Mouse (Mus musculus) hindbrain, embryonic 13.5 days (tissue): ENCODE measurements around the gene 1110059E24Rik. TPM values are rescaled to one million over a fixed set of nuclear protein-coding genes. Genes with fewer than 3 reads are reported as not detected.
"Not testable (repeated sequence)": the region's sequence is repeated elsewhere in the genome, so short reads cannot be mapped to it uniquely, and the experiment has no call there.

Experiments
- ATAC-seq: fragments of 200-750 bp; cut with Nextera tagmentation; 2 replicates; pipeline ENCODE4 v1.8.0; 2017; ENCODE audit warnings: moderate TSS enrichment; ENCODE audit not compliant: low FRiP score
- H3K27ac ChIP-seq: fragments of 300-500 bp; sonication (generic); 2 replicates; pipeline ENCODE4 v1.5.1; 2015; ENCODE audit warnings: inconsistent platforms, mild to moderate bottlenecking, moderate library complexity
- H3K27me3 ChIP-seq: fragments of 300-500 bp; sonication (generic); 2 replicates; pipeline ENCODE4 v1.6.1; 2015; ENCODE audit warnings: mild to moderate bottlenecking, inconsistent platforms
- H3K36me3 ChIP-seq: fragments of 300-500 bp; sonication (generic); 2 replicates; pipeline ENCODE4 v1.6.1; 2015; ENCODE audit warnings: mild to moderate bottlenecking, inconsistent platforms
- H3K4me1 ChIP-seq: fragments of 300-500 bp; sonication (generic); replicated peaks from 2 replicates; pipeline ENCODE4 v1.6.1; 2015; ENCODE audit warnings: inconsistent platforms
- H3K4me2 ChIP-seq: fragments of 300-500 bp; sonication (generic); 2 replicates; pipeline ENCODE4 v1.6.1; 2015; ENCODE audit warnings: inconsistent platforms, mild to moderate bottlenecking, moderate library complexity
- H3K4me3 ChIP-seq: fragments of 300-500 bp; sonication (generic); 2 replicates; pipeline ENCODE4 v1.5.1; 2015; ENCODE audit warnings: mild to moderate bottlenecking, inconsistent platforms
- H3K9ac ChIP-seq: fragments of 300-500 bp; sonication (generic); 2 replicates; pipeline ENCODE4 v1.6.1; 2015; ENCODE audit warnings: mild to moderate bottlenecking, inconsistent platforms
- H3K9me3 ChIP-seq: fragments of 300-500 bp; sonication (generic); 2 replicates; pipeline ENCODE4 v1.6.1; 2016; ENCODE audit warnings: inconsistent platforms
- WGBS: fragments of 180-500 bp; shearing (Covaris S2); methylation state at CpG from one replicate; pipeline ENCODE4 v1.1.7; 2015; 5-methylcytosine and 5-hydroxymethylcytosine counted together
- polyA plus RNA-seq: library from polyadenylated mRNA; unstranded; fragments of >200 nt; fragmentation: Nextera tagmentation; extraction: Ambion mirVana; gene quantifications from 2 replicates; pipeline ENCODE4 v1.2.1, GENCODE M21; 2015

1110059E24Rik gene
- polyA plus RNA-seq, 1 experiment from 2014 or later: 57.3 TPM

DNA sequence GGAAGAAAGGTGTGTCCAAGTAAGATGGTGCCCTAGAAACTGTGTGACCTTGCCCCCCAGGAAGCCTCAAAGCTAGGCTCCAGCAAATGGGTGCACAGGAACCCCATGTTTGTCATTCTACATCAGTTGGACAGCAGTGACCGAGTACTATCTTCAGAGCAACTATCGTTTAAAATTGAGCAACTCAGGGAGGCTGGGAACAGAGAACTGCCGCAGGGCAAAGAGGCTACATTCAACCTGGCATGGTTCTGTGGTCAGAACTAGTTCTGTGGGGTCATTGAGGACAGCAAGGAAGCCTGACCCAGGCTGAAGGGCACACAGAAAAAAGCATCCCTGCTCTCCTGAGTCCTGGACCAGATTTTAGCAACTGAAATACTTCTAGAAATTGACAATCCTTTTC is 37.0 kb downstream of the 1110059E24Rik start:
- Histone ChIP-seq H3K9me3 (no peaks in the 10 kb centered on the region), H3K9ac (no peak overlapping the region), H3K4me3 (no peak overlapping the region), H3K36me3 (peaks cover 5% of the 10 kb centered on the region; the same call in 1 of the 2 replicates), H3K27ac (no peak overlapping the region), H3K27me3 (no peaks in the 10 kb centered on the region), H3K4me1 (no peaks in the 10 kb centered on the region), H3K4me2 (no peak overlapping the region)
- WGBS: 95% methylated on average over 3 of the region's 3 CpGs
- ATAC-seq: no peak

DNA sequence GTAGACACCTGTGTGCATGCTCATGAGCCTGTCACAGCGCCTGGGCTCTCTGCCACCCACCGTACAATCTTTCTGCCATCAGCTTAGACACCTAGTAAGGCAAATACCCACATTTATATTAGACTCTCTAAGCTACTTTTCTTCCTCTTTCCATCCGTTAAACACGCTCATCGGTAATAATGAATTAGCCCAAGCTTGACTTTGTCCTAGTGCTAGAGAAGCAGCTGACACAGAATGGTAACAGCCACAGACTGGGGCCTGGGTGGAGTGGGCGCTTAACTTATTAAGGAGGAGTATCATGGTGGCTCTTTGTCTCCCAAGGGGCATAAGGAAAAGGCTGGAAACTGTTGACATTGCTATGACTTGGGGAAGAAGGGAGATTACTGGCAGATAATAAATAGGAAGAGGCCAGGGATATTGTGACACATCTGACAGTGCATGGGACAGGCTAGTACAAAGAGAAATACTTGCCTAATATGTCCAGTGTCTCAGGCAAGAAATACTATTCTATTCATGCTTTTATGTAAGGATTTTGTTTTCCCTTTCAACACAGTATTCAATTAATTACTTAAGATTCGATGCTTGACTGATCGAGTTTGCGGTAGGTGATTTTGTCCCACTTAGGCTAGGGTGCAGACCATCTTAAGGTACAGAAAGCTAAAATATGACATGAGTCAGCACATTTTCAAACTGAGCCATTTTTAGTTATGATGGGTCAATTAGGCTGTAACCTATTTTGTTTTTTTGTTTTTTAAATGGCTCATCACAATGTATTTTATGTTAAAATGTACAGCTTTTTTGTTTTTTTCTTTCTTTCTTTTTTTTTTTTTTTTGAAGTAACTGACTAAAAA is 40.8 kb downstream of the 1110059E24Rik start:
- Histone ChIP-seq H3K9me3 (no peaks in the 10 kb centered on the region), H3K9ac (no peak overlapping the region), H3K36me3 (no peaks in the 10 kb centered on the region), H3K4me2 (no peak overlapping the region), H3K27ac (no peak overlapping the region), H3K4me3 (no peak overlapping the region), H3K27me3 (no peaks in the 10 kb centered on the region), H3K4me1 (no peaks in the 10 kb centered on the region)
- no peak for ATAC-seq
- WGBS: 87% methylated on average over 9 of the region's 9 CpGs

GRCm38 (mm10) chr19:21611297-21611696 is 41.5 kb downstream of the 1110059E24Rik start:
- Histone ChIP-seq H3K4me2 (no peak overlapping the region), H3K27ac (no peak overlapping the region), H3K36me3 (no peaks in the 10 kb centered on the region), H3K4me1 (no peaks in the 10 kb centered on the region), H3K9me3 (no peaks in the 10 kb centered on the region), H3K4me3 (no peak overlapping the region), H3K27me3 (no peaks in the 10 kb centered on the region), H3K9ac (no peak overlapping the region)
- ATAC-seq: no peak
- WGBS: 56% methylated on average over 6 of the region's 6 CpGs

- ATAC-seq: no peak
- WGBS: 83% methylated on average over 6 of the region's 6 CpGs
- no peaks in the 10 kb centered on the region for H3K36me3 ChIP-seq
- H3K4me1 ChIP-seq: no peaks in the 10 kb centered on the region
- no peak overlapping the region for H3K4me2 ChIP-seq
- H3K4me3 ChIP-seq: no peak overlapping the region
- H3K27me3 ChIP-seq: no peaks in the 10 kb centered on the region
- H3K27ac ChIP-seq: no peak overlapping the region
- H3K9me3 ChIP-seq: no peaks in the 10 kb centered on the region
- no peak overlapping the region for H3K9ac ChIP-seq
These were observed 42.5 kb downstream of the 1110059E24Rik start for GRCm38 (mm10) chr19:21610240-21610639.

- WGBS: 94% methylated on average over 3 of the region's 3 CpGs
- ATAC-seq: no peak
- H3K4me3 ChIP-seq: no peak overlapping the region
These were observed 47.5 kb downstream of the 1110059E24Rik start for GRCm38 (mm10) chr19:21605294-21605693.

DNA sequence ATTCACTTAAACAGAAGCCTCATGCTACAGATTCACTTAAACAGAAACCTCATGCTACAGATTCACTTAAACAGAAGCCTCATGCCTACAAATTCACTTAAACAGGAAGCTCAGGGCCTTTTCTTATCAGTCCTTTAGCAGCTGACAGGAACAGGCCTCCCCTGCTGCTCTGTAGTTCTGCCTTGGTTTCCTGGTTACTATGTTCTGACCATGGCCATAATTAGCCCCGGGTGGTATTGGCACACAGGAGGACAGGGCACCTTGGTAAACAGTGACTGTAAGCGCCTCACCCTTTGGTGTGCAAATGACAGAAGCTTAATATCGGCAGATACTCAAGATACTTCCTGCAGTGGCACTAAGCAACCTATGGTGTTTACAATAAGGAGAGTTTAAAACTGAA is 48.9 kb downstream of the 1110059E24Rik start:
- WGBS: 67% methylated on average over 3 of the region's 3 CpGs
- H3K9me3 ChIP-seq: no peaks in the 10 kb centered on the region; the same call in 1 of the 2 replicates
- no peak overlapping the region for H3K27ac ChIP-seq
- H3K9ac ChIP-seq: no peak overlapping the region
- H3K4me2 ChIP-seq: no peak overlapping the region
- H3K36me3 ChIP-seq: no peaks in the 10 kb centered on the region
- peaks cover 23% of the 10 kb centered on the region for H3K4me1 ChIP-seq
- no peak for ATAC-seq
- H3K27me3 ChIP-seq: no peaks in the 10 kb centered on the region
- H3K4me3 ChIP-seq: no peak overlapping the region

More at GRCm38 (mm10) chr19:21605294-21605693, 47.5 kb downstream of the 1110059E24Rik start:
- Histone ChIP-seq H3K9ac (no peak overlapping the region), H3K4me1 (peaks cover 10% of the 10 kb centered on the region), H3K9me3 (no peaks in the 10 kb centered on the region; the same call in 1 of the 2 replicates), H3K27me3 (no peaks in the 10 kb centered on the region), H3K4me2 (no peak overlapping the region), H3K36me3 (no peaks in the 10 kb centered on the region), H3K27ac (no peak overlapping the region)

- WGBS: 21% methylated on average over 3 of the region's 3 CpGs
- H3K4me3 ChIP-seq: no peak overlapping the region
- ATAC-seq: no peak
These were observed 51.2 kb downstream of the 1110059E24Rik start for GRCm38 (mm10) chr19:21601541-21602101.

DNA sequence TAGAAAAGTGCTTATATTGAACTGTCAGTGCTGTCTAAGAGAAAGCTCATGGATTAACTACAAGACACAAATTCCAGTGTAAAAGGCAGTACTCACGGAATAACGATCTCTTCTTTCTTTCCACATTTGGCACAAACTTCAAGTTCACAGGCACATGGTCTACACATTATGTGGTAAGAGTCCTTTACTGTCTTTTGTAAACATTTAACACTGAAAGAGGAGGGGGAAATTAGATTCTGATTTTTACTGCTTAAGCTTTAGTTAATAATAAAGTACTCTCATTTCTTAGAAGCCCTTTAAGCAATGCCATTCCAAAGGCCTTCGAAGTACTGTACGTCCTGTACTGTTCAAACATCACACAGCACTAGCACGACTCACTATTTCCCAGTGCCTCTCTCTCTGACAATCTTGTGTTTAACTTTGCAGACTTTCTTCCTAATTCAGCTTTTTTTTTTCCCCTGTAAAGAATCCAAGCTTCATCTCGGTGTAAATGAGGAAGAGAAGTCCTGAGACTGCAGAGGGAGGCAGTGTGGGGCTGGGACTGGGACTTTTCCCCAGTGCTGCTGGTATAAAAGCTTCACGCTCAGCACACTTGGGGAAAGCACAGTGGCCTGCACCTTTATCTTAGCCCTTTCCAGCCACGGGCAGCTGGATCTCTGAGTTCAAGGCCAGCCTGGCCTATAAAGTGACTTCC is 54.0 kb downstream of the 1110059E24Rik start:
- no peak overlapping the region for H3K4me3 ChIP-seq
- no peak overlapping the region for H3K9ac ChIP-seq
- 85% methylated on average over 8 of the region's 8 CpGs for WGBS
- no peak for ATAC-seq
- H3K4me2 ChIP-seq: no peak overlapping the region
- no peaks in the 10 kb centered on the region for H3K9me3 ChIP-seq
- peaks cover 22% of the 10 kb centered on the region for H3K4me1 ChIP-seq
- no peaks in the 10 kb centered on the region for H3K27me3 ChIP-seq
- peaks cover 21% of the 10 kb centered on the region for H3K36me3 ChIP-seq
- no peak overlapping the region; the same call in 1 of the 2 replicates for H3K27ac ChIP-seq

More at GRCm38 (mm10) chr19:21601541-21602101, 51.2 kb downstream of the 1110059E24Rik start:
- Histone ChIP-seq H3K4me1 (peaks cover 23% of the 10 kb centered on the region), H3K27me3 (no peaks in the 10 kb centered on the region), H3K9me3 (no peaks in the 10 kb centered on the region; the same call in 1 of the 2 replicates), H3K9ac (no peak overlapping the region), H3K36me3 (peaks cover 4% of the 10 kb centered on the region; the same call in 1 of the 2 replicates), H3K4me2 (no peak overlapping the region), H3K27ac (no peak overlapping the region)

GRCm38 (mm10) chr19:21594676-21595075 is 58.1 kb downstream of the 1110059E24Rik start:
- Histone ChIP-seq H3K27me3 (no peaks in the 10 kb centered on the region), H3K4me3 (no peak overlapping the region), H3K36me3 (peaks cover 25% of the 10 kb centered on the region), H3K4me2 (no peak overlapping the region), H3K9me3 (no peaks in the 10 kb centered on the region), H3K9ac (no peak overlapping the region), H3K27ac (no peak overlapping the region), H3K4me1 (peaks cover 7% of the 10 kb centered on the region)
- WGBS: 92% methylated on average over 1 of the region's 1 CpGs
- no peak for ATAC-seq

GRCm38 (mm10) chr19:21592216-21592615 is 60.6 kb downstream of the 1110059E24Rik start:
- 82% methylated on average over 5 of the region's 5 CpGs for WGBS
- not testable (repeated sequence) for H3K4me2 ChIP-seq, H3K4me3 ChIP-seq, H3K9ac ChIP-seq, ATAC-seq, H3K27me3 ChIP-seq, H3K4me1 ChIP-seq, H3K9me3 ChIP-seq, H3K27ac ChIP-seq
- H3K36me3 ChIP-seq: peaks cover 25% of the 10 kb centered on the region

GRCm38 (mm10) chr19:21589888-21590287 is 62.9 kb downstream of the 1110059E24Rik start:
- no peaks in the 10 kb centered on the region for H3K9me3 ChIP-seq
- H3K27me3 ChIP-seq: no peaks in the 10 kb centered on the region

DNA sequence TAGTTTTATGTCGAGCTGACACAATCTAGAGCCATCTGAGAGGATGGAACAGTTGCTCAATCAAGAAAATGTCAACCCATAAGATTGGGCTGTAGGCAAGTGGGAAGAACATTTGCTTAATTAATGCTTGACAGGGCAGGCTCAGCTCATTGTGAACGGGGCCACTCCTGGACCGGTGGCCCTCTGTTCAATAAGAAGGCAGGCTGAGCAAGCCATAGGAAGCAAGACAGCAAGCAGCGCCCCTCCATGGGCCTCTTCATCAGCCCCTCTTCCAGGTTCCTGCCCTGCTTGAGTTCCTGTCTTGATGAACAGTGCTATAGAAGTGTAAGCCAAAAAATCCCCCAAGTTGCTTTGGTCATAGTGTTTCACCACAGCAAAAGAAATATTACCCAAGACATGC is 65.2 kb downstream of the 1110059E24Rik start:
- H3K9me3 ChIP-seq: no peaks in the 10 kb centered on the region
- H3K27ac ChIP-seq: no peak overlapping the region
- H3K4me2 ChIP-seq: no peak overlapping the region
- ATAC-seq: no peak
- WGBS: 54% methylated on average over 4 of the region's 4 CpGs
- H3K4me1 ChIP-seq: no peaks in the 10 kb centered on the region
- H3K36me3 ChIP-seq: no peaks in the 10 kb centered on the region
- no peaks in the 10 kb centered on the region for H3K27me3 ChIP-seq
- H3K4me3 ChIP-seq: no peak overlapping the region
- H3K9ac ChIP-seq: no peak overlapping the region

More at GRCm38 (mm10) chr19:21589888-21590287, 62.9 kb downstream of the 1110059E24Rik start:
- ATAC-seq: no peak
- H3K4me3 ChIP-seq: no peak overlapping the region
- 94% methylated on average over 1 of the region's 1 CpGs for WGBS
- no peak overlapping the region for H3K27ac ChIP-seq
- H3K9ac ChIP-seq: no peak overlapping the region
- no peaks in the 10 kb centered on the region for H3K4me1 ChIP-seq
- peaks cover 4% of the 10 kb centered on the region for H3K36me3 ChIP-seq
- no peak overlapping the region for H3K4me2 ChIP-seq
